Mouse (Mus musculus): ENCODE data around the gene Olfr91.

DNA sequence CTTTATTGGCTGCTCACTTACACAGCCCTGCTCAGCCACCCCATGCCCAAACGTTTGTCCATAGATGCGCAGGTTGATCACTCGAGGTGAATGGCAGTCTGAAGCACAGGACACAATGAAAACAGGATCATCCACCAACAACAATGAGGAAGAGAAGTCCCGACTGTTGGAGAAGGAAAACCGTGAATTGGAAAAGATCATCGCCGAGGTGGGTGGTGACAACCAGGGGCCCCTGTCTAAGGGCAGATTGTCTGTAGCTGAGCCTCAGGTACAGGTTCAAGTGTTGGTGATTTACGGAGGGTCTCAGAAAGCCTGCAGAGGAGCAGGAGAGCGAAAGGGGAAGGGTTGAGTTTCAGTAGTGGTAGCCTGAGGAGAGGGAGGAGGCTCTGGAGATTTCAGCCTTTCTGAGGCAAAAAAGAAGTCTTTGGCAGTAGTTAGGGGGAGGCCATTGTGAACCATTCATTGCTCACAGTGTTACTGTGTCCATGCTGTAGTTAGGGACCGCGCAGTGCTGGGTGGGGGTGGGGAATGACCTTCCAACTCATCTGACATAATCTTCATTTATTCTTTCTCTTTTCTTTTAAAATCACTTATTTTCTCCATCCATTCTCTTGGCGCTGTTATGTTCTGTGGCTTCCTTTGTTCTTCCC, 25.9 kb downstream of the Olfr91 start:
- TF ChIP-seq CTCF (IDR thresholded peaks at IDR 0.05; ENCODE audit: borderline replicate concordance, insufficient read depth, low read depth, low read length) (no peak), POLR2A (IDR thresholded peaks at IDR 0.05; ENCODE audit: borderline replicate concordance, insufficient read depth, low read length) (no peak)
